Mouse (Mus musculus) ES-Bruce4 (cell line): Measurements from ENCODE around the gene Oaz3.

ENCODE experiments used
- CTCF ChIP-seq: IDR thresholded peaks from one replicate; pipeline ENCODE4 v1.8.1; 2011; ENCODE audit warnings: low read depth, low read length
- EP300 ChIP-seq: IDR thresholded peaks from 2 replicates; pipeline ENCODE4 v1.6.1; 2011; ENCODE audit warnings: low read depth, low read length; ENCODE audit not compliant: insufficient read depth
- POLR2A ChIP-seq: IDR thresholded peaks from one replicate; pipeline ENCODE4 v1.8.1; 2011; ENCODE audit warnings: low read length; ENCODE audit not compliant: insufficient read depth

DNA sequence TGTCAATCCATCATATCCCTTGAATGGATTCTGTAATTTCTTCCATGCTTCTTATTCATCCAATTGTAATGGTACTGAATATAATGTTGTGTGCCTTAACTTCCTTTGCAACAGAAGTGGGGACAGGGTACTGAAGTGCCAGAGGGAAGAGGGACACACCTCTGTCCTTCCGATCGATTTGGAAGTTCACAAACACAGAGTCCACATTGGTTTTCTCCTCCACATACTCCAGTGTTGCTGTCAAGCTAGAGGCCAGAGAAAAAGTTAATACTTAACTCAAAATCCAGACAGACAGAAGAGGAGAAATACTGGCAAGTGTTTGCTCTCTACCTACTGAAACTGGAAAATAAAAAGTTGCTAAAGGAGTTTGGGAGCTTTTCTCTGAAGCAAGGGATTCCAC, 9.4 kb downstream of the Oaz3 start:
- TF ChIP-seq POLR2A = no peak
- no peak for TF ChIP-seq CTCF
- no peak for TF ChIP-seq EP300
